Mouse (Mus musculus) right cerebral cortex, postnatal 25 days (tissue): ENCODE measurements around the gene Golga1.

Experiments used
- DNase-seq: peaks from one replicate; pipeline ENCODE4 v3.0.0; 2022

Gene Golga1

GRCm38 (mm10) chr2:39005574-39006079, 59.7 kb downstream of the Golga1 start, which contains the start of gene Rpl35:
TSS of gene Rpl35 (minus strand) at chr2:39005624.
- DNase-seq, result no peak

DNA sequence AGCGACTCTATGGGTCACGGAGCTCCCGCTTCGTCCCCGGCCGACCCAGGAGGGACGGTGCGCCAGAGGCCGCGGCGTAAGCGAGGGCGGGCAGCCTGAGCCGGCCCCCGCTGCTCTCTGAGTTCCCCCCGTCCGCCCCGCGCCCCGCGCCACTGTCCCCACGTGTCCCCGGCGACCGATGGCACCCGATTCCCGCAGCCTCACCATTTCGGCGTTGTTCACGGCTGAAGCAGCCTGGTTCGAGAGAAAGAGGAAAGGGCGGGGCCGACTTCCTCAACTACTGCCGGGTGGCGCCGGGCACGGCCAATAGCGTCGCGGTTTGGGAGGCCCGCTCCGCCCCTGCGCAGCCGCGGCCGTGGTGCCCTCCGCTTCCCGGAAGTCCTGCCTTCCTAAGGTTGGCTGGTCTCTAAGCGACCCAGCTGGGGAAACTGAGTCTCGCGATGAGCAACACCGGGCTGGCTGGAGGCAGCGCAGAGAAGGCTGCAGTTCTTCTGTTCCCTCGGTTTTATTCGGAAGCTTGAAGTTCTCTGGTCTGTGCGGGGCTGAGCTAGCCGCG, 60.4 kb downstream of the Golga1 start, which contains the start of gene Arpc5l:
Gene Arpc5l (plus strand): TSS at position 469 of the 556 bp plus-strand sequence.
- peak; percentile 93 for DNase-seq

DNA sequence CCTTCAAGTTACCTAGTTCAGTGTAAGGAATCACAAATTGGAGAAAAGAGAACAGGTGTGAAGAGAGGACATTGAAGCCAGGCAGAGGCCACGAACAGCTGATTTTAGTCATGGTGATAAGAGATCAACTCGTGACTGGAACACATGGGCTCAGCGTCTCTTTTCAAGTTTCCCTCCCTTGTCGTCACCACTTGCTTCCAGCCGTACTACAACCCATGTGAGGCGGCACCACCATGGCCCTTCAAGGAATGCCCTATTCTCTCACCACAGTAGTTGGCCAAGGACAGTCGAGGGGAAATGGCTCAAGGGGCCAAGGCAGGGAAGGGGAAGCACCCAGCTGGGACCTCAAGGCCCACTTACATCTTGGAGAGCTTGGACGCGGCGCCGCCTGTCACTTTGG, 61.0 kb downstream of the Golga1 start:
- DNase-seq, result no peak

GRCm38 (mm10) chr2:39003512-39003911, 61.8 kb downstream of the Golga1 start:
- no peak for DNase-seq

GRCm38 (mm10) chr2:39003106-39003505, 62.2 kb downstream of the Golga1 start:
- DNase-seq, result no peak

DNA sequence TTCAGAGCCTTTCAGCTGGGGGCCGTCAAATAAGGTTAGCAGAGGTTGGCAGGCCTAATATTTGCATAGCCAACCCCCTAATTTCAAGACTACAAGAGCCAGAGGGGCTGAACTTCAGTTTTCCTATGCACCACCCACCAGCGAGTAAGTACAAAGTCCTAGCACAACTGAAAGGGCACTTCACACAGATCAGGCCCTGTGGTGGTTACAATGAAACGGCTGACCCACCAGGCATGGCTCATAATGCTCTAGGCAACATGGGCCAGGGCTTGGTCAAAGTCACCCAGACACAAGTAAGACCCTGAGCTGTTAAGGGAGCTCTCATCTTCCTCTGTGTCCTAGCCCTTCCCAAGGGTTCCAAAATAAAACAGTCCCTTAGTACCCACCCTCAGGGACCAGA, 63.5 kb downstream of the Golga1 start:
- DNase-seq, result no peak

- no peak for DNase-seq
These were observed 64.8 kb downstream of the Golga1 start for GRCm38 (mm10) chr2:39000587-39000919.

DNA sequence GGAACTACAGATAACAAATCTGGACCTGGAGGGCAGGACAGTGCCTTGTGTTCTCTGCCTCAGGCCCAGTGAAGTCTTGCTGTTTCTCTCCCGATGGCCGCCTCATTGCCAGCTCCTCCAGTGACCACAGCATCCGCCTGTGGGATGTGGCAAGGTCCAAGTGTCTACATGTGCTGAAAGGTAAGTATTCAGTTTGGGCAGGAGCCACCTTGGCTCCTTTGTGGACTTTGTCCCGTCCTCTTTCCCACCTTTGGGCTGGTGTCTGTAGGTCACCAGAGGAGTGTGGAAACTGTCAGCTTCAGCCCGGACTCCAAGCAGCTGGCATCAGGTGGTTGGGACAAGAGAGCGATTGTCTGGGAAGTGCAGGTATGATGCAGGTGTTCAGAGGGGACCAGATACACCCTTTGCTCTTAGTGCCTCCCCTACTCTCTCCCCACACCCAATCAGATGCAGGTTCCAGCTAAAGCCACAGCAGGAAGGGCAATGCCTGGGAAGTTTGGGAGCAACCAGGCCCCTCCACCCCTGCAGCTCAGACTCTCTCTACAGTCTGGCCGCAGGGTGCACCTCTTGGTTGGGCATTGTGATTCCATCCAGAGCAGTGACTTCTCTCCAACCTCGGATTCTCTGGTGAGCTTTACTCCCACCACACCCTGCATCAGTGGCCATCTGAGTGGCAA, 65.3 kb downstream of the Golga1 start:
- DNase-seq, result no peak

GRCm38 (mm10) chr2:38999381-38999780, 66.0 kb downstream of the Golga1 start:
- no peak for DNase-seq

DNA sequence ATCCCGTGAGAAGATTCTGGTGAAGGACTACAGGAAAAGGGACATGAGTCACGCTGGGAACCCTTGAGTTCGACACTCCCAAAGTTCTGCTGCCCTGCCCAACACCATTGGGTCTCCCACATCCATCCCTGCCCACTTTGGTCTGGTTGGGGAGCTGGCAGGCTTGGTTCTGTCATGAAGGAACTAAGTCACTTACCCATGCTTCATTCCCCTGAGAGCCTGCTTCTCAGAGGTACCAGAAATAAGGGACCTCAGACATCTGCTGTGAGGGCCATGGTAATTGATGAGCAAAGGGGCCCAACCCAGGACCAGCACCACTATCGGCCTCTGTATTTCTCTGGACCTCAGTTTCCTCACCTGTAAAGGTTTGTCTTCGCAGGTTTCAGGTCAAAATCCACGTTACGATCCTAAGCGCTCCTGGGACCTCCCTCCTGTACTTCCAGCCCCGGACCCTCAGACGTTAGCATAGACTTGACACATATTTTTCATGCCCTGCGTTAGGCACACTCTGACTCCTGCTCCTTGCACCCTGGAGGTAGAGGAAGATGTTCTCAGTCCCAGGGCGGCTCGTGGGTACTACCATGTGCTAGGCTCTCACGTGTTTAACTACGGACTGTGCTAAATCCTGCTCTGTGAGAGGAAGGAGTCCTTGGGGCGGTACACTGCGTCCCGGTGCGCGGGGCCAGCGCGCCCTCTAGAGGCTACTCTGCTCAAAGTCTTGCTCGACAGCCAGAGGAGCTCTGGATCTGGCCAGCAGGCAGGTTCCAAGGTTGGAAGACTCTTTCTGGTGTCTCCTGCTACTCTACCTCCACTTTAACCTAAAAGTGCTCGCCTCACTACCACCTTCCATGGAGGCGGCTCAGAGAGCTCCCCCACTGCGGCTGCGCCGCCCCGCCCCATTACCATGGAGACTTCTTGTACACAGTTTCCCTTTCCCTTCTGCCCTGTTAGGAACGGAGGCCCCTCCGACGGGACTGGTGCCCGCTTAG, 67.7 kb downstream of the Golga1 start, which contains the start of gene Wdr38:
Gene Wdr38 (plus strand): TSS at position 91 of the 989 bp plus-strand sequence.
- peak; percentile 89 for DNase-seq

DNA sequence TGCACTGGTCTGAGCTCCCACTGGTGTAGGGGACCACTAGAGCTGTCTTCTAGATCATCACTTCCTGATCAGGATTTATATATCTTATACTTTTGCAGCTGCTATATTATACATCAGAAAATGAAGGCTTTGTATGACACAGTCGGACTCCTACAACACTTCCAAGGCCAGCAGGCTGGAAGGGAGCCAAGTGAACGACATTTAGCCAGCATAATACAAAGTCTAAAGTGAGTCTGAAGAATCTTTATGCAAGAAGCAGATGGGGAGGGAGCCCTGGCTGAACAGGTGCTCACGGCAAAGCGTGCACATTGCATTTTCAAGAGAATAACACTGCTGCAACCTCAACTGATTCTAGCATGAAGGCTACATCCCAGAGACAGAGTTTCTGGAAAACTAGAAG, 72.9 kb downstream of the Golga1 start:
- DNase-seq, result no peak

DNA sequence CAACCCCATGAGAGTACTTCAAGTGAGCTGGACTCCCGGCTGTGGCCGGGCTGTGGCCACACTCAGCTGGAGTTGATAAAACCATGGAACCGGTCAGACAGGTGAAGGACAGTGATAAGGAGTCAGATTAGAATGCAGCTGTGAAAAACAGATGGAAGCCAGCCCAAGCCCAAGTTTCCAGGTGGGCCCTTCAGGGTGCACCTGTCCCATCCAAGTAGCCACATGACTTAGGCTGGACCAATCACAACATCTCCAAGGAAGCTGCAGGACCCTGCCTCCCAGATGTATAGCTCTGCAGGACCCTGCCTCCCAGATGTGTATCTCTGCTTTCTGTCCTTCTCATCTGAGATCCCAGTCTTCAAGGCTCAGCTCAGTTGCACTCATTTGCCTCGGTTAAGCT, 73.3 kb downstream of the Golga1 start:
- DNase-seq, result no peak

DNA sequence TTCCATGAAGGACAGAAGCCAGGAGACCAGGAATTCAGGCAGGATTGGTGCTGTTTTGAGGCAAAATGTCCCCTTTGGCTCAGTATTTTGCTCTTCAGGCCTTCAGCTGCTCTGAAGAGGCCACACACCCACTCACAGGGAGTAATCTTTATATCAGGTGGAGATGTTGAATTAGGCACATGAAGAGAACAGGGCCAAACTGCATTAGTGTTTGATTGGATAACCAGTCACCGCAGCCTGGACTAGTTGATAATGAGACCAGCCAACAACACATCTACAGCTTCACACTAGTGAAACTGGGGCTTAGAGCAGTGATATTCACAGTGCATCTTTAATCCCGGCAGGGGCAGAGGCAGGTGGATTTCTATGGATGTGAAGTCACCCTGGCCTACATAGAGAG, 76.4 kb downstream of the Golga1 start:
- DNase-seq, result no peak

DNA sequence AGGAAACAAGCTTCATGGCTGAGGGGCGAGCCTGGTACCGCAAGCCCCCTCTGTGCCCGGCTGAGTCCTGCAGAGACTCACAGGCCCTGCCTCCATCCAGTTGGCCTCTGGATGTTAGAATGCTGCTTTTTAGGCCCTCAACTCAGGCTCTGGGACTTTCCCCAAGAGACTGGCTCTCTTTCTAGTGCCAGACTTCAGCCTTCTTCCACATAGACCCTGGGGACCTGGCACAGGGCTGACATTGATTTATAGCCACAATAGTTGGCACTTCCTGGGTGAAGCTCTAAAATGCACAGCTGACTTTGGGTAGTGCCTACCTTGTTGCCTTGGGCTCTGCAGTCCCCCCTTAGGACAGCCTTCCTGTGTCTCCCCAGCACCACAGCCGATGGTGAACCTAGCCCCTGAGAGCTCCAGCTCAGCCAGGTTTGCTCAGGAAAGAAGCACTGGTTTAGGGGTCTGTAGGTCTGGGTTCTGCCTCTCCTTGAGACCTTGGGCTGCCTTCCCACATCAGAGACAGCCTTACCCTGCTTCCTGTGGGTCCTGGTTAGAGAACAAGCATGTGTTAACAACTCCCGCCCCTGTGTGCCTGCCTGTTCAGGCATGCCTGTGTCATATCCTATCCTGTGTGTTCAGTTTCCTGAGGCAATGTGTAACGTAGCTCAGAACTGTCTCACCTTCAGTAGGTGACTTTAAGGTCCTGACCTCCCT, 77.4 kb downstream of the Golga1 start:
- DNase-seq, result no peak

DNA sequence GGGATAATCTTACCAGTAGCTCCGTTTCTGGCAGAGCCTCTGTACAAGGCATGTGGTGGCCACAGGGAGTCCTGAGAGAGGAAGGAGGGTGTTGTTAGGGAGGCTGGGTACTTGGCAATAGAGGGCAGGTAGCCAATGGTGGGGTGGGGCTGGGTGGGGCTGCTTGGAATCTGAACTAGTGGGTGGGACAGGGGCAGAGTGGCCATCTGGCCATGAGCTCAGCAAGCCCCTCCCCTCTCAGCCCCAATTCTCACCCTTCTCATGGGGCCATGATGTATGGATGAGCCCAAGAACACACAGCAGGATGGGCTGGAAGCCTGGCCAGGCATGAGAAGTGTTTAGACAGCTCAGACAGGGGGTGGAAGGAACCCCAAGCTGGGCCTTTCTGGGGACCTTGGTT, 78.0 kb downstream of the Golga1 start:
- DNase-seq, result no peak

GRCm38 (mm10) chr2:38986580-38986979, 78.8 kb downstream of the Golga1 start:
- no peak for DNase-seq

GRCm38 (mm10) chr2:38983456-38983855, 81.9 kb downstream of the Golga1 start:
- DNase-seq, result no peak

- no peak for DNase-seq
These were observed 87.5 kb downstream of the Golga1 start for GRCm38 (mm10) chr2:38977837-38978236.

- no peak for DNase-seq
These were observed 89.2 kb downstream of the Golga1 start for GRCm38 (mm10) chr2:38975941-38976805.

DNA sequence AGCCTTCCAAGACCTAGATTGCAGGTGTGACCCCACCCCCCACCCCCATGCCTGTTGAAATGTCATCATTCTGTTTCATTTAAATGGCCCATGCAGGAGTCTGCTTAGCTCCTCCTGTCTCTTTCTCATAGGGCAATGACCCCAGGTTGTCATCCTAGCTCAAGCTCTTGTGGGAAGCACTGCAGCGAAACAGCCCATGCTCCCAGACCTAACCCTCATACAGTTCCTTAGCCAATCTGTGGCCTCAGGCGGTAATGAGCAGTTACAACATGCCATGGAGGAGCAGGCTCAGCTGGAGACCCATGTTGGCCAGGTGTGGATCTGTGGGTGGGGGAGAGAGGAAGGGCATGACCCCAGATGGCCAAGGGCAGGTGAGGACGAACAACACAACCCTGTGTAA, 90.2 kb downstream of the Golga1 start:
- no peak for DNase-seq

- no peak for DNase-seq
These were observed 91.2 kb downstream of the Golga1 start for GRCm38 (mm10) chr2:38974171-38974570.

GRCm38 (mm10) chr2:38973701-38974100, 91.6 kb downstream of the Golga1 start:
- DNase-seq, result no peak
